ENCODE assay signal across 13 mouse cellular contexts in genomic region chr2:168654983-168655669, GRCm38 (mm10). TPM values are rescaled to one million over a fixed set of nuclear protein-coding genes. Genes with fewer than 3 reads are reported as not detected.
DNase-seq lines count a peak whose midpoint lies in the region; ATAC-seq and TF ChIP-seq lines count a peak whose summit lies in the region.
"Had no signal": no experiment of that assay in that cellular context is flagged by ENCODE, and none has a peak within 500 bp of the region (broad histone marks: within the 10 kb centered on the region; RNA-seq: fewer than 3 reads in every experiment).

No protein-coding gene starts in this region.

- no peak overlapping the region for H3K27ac ChIP-seq in liver, embryonic 11.5 days (ENCODE audit: low read depth, low read length)
- no peak overlapping the region for H3K27ac ChIP-seq in intestine, embryonic 14.5 days (ENCODE audit: low read depth)
- H3K27ac ChIP-seq: neural tube, embryonic 12.5 days had no signal

- no peak overlapping the region for H3K4me2 ChIP-seq in liver, embryonic 11.5 days
- no peak overlapping the region for H3K4me2 ChIP-seq in intestine, embryonic 14.5 days (ENCODE audit: low read length)
- H3K4me2 ChIP-seq: neural tube, embryonic 12.5 days had no signal

- 60% methylated on average over 17 of the region's 17 CpGs for WGBS in liver, embryonic 11.5 days
- 71% methylated on average over 17 of the region's 17 CpGs for WGBS in intestine, embryonic 14.5 days

- H3K27me3 ChIP-seq in liver, embryonic 11.5 days (replicated peaks; ENCODE audit: control insufficient read depth, insufficient read depth, low read length), result no peaks in the 10 kb centered on the region
- H3K27me3 ChIP-seq in G1E (ENCODE audit: insufficient read depth, low read length), result no peaks in the 10 kb centered on the region
- no peaks in the 10 kb centered on the region for H3K27me3 ChIP-seq in intestine, embryonic 14.5 days (replicated peaks; ENCODE audit: control insufficient read depth, insufficient read depth, low read length)
- H3K27me3 ChIP-seq: neural tube, embryonic 12.5 days had no signal

- DNase-seq in heart, adult 18-20 months, result peak; percentile 18 to 42
- DNase-seq in heart, postnatal 25 days (ENCODE audit: low spot score), result no peak
- DNase-seq in liver, result peak; percentile 29
- DNase-seq in liver, embryonic 11.5 days (ENCODE audit: low spot score), result no peak
- no peak for DNase-seq in G1E (ENCODE audit: low spot score)
- DNase-seq in intestine, embryonic 14.5 days (ENCODE audit: low spot score), result peak; percentile 60
- DNase-seq in spleen, adult 12 weeks (ENCODE audit: low spot score), result no peak
- DNase-seq: gastrocnemius, postnatal 25 days; kidney, adult 9 months; lung, postnatal 14 days had no signal

- TF ChIP-seq CTCF in G1E (IDR thresholded peaks at IDR 0.05; ENCODE audit: low read depth, low read length), result no peak

- no peak for ATAC-seq in liver, embryonic 11.5 days (replicated peaks; ENCODE audit: low FRiP score)
- no peak for ATAC-seq in G1E (ENCODE audit: extremely low read depth, insufficient number of reproducible peaks, low FRiP score, poor library complexity, severe bottlenecking)
- 0 out of 2 replicates have a peak, but pooled peaks have one; percentile 30 for ATAC-seq in intestine, embryonic 14.5 days (replicated peaks; ENCODE audit: low FRiP score, low TSS enrichment, low read depth)
- no peak for ATAC-seq in activated CD4-positive, CD25-positive, alpha-beta regulatory T cell, adult 4 months

- no peaks in the 10 kb centered on the region for H3K36me3 ChIP-seq in liver, embryonic 11.5 days (ENCODE audit: control insufficient read depth, insufficient read depth, low read length)
- no peaks in the 10 kb centered on the region for H3K36me3 ChIP-seq in G1E (replicated peaks)
- H3K36me3 ChIP-seq in intestine, embryonic 14.5 days (ENCODE audit: control insufficient read depth, insufficient read depth, low read length), result peaks cover 10% of the 10 kb centered on the region

- no peaks in the 10 kb centered on the region for H3K9me3 ChIP-seq in liver, embryonic 11.5 days (ENCODE audit: control insufficient read depth, low read length)
- peaks cover 92% of the 10 kb centered on the region for H3K9me3 ChIP-seq in G1E (replicated peaks)
- H3K9me3 ChIP-seq in intestine, embryonic 14.5 days (ENCODE audit: control insufficient read depth, low read length), result no peaks in the 10 kb centered on the region
- H3K9me3 ChIP-seq: neural tube, embryonic 12.5 days had no signal

- intact Hi-C loops in heart, postnatal 25 days (cut with DNase I), result no loop called here

- H3K4me3 ChIP-seq in liver, embryonic 11.5 days (ENCODE audit: low read depth, low read length), result no peak overlapping the region
- H3K4me3 ChIP-seq in G1E (ENCODE audit: low read depth, low read length), result peak overlapping the region; percentile 24; the same call in 1 of the 2 replicates
- no peak overlapping the region for H3K4me3 ChIP-seq in intestine, embryonic 14.5 days (ENCODE audit: low read depth, low read length)
- H3K4me3 ChIP-seq: erythroblast, embryonic 14.5 days; neural tube, embryonic 12.5 days had no signal

- H3K9ac ChIP-seq in liver, embryonic 11.5 days (ENCODE audit: low read depth, low read length), result no peak overlapping the region
- H3K9ac ChIP-seq in intestine, embryonic 14.5 days (ENCODE audit: low read length), result no peak overlapping the region
- H3K9ac ChIP-seq: neural tube, embryonic 12.5 days had no signal

- peaks cover 8% of the 10 kb centered on the region for H3K4me1 ChIP-seq in liver, embryonic 11.5 days (replicated peaks; ENCODE audit: control insufficient read depth, insufficient read depth, low read length)
- H3K4me1 ChIP-seq in G1E (ENCODE audit: insufficient read depth, low read depth, low read length), result no peaks in the 10 kb centered on the region
- 0 out of 2 replicates have a peak, but pooled peaks cover 7% of the 10 kb centered on the region for H3K4me1 ChIP-seq in intestine, embryonic 14.5 days (replicated peaks; ENCODE audit: control insufficient read depth, insufficient read depth, low read length)

RNA-seq across cellular contexts. Expression of gene Nfatc2, which starts 53.7 kb away (rescaled TPM):
- total RNA-seq in heart, adult 18-20 months (2021), result 10 to 100 TPM in 1 of 2 experiments, 1 to 10 TPM in 1; 8.7 to 10.1 TPM
- total RNA-seq in heart, postnatal 25 days (2021), result 10 to 100 TPM; 16.7 to 20.8 TPM
- 0.77 TPM in 2 replicates for polyA plus RNA-seq in liver, embryonic 11.5 days (2014; fragmentation: Nextera tagmentation; extraction: Ambion mirVana)
- total RNA-seq in G1E (2014; fragmentation: Nextera tagmentation), result not detected in 2 replicates
- 0.17 and 0.27 TPM in 2 replicates for total RNA-seq in G1E (2017)
- polyA plus RNA-seq in G1E (2012), result not detected in 2 replicates
- 2.3 TPM in 2 replicates for polyA plus RNA-seq in intestine, embryonic 14.5 days (2014; fragmentation: Nextera tagmentation; extraction: Ambion mirVana)
- 10 to 100 TPM; 22.1 to 22.9 TPM for polyA plus RNA-seq in activated CD4-positive, CD25-positive, alpha-beta regulatory T cell, adult 4 months (2017; shearing (Covaris generic))
- polyA plus RNA-seq: erythroblast, embryonic 14.5 days had no signal

Comparison
In these comparisons a context has a peak if more than half of its experiments do, and no peak if none do; other contexts are left out.
1. DNase-seq: peak in heart, adult 18-20 months (2 of 2), liver (single experiment) and intestine, embryonic 14.5 days (single experiment); none in heart, postnatal 25 days (single experiment), liver, embryonic 11.5 days (single experiment), G1E (single experiment) and spleen, adult 12 weeks (single experiment).